Mouse (Mus musculus): ENCODE data around the gene Calhm3. TPM values are rescaled to one million over a fixed set of nuclear protein-coding genes. Genes with fewer than 3 reads are reported as not detected.
A peak's percentile ranks its signal among the peaks of the same experiment; 100 is the strongest.

The Calhm3 gene
- polyA plus RNA-seq, 1 experiment from 2014 or later = not detected

GRCm38 (mm10) chr19:47192158-47192557, 34.6 kb upstream of the Calhm3 start:
- no peak for TF ChIP-seq CTCF (IDR thresholded peaks at IDR 0.05; ENCODE audit: low read depth)
- 93% methylated on average over 5 of the region's 5 CpGs for WGBS

GRCm38 (mm10) chr19:47188515-47189128, 31.1 kb upstream of the Calhm3 start:
- Histone ChIP-seq H3K9me3 (ENCODE audit: low read depth, low read length) (no peaks in the 10 kb centered on the region), H3K36me3 (ENCODE audit: insufficient read depth) (no peaks in the 10 kb centered on the region), H3K4me2 (no peak overlapping the region), H3K4me1 (ENCODE audit: insufficient read depth) (no peaks in the 10 kb centered on the region), H3K27me3 (ENCODE audit: insufficient read depth, low read length) (no peaks in the 10 kb centered on the region), H3K27ac (ENCODE audit: low read depth) (no peak overlapping the region), H3K4me3 (ENCODE audit: low read depth, low read length) (no peak overlapping the region), H3K9ac (no peak overlapping the region)
- WGBS = 66% methylated on average over 11 of the region's 11 CpGs
- ATAC-seq (ENCODE audit: insufficient read depth) (no peak), DNase-seq (no peak)
- no peak for TF ChIP-seq CTCF (IDR thresholded peaks at IDR 0.05; ENCODE audit: low read depth)

More at GRCm38 (mm10) chr19:47192158-47192557, 34.6 kb upstream of the Calhm3 start:
- H3K27me3 ChIP-seq (ENCODE audit: insufficient read depth, low read length) = no peaks in the 10 kb centered on the region
- no peaks in the 10 kb centered on the region for H3K9me3 ChIP-seq (ENCODE audit: low read depth, low read length)
- H3K9ac ChIP-seq = no peak overlapping the region
- no peak overlapping the region for H3K4me2 ChIP-seq
- H3K27ac ChIP-seq (ENCODE audit: low read depth) = no peak overlapping the region
- H3K4me1 ChIP-seq (ENCODE audit: insufficient read depth) = no peaks in the 10 kb centered on the region
- no peaks in the 10 kb centered on the region for H3K36me3 ChIP-seq (ENCODE audit: insufficient read depth)
- H3K4me3 ChIP-seq (ENCODE audit: low read depth, low read length) = no peak overlapping the region
- no peak for DNase-seq
- ATAC-seq (ENCODE audit: insufficient read depth) = no peak

GRCm38 (mm10) chr19:47186514-47187275, 29.1 kb upstream of the Calhm3 start:
- no peak overlapping the region for H3K4me3 ChIP-seq (ENCODE audit: low read depth, low read length)
- no peak for TF ChIP-seq CTCF (IDR thresholded peaks at IDR 0.05; ENCODE audit: low read depth)
- no peaks in the 10 kb centered on the region for H3K4me1 ChIP-seq (ENCODE audit: insufficient read depth)
- H3K9ac ChIP-seq = no peak overlapping the region
- H3K27me3 ChIP-seq (ENCODE audit: insufficient read depth, low read length) = no peaks in the 10 kb centered on the region
- H3K27ac ChIP-seq (ENCODE audit: low read depth) = no peak overlapping the region
- 33% methylated on average over 15 of the region's 15 CpGs for WGBS
- H3K36me3 ChIP-seq (ENCODE audit: insufficient read depth) = no peaks in the 10 kb centered on the region
- no peak for ATAC-seq (ENCODE audit: insufficient read depth)
- H3K9me3 ChIP-seq (ENCODE audit: low read depth, low read length) = no peaks in the 10 kb centered on the region; the same call in 1 of the 2 replicates
- no peak for DNase-seq
- no peak overlapping the region for H3K4me2 ChIP-seq

GRCm38 (mm10) chr19:47184736-47185135, 27.2 kb upstream of the Calhm3 start:
- 45% methylated on average over 4 of the region's 4 CpGs for WGBS
- peak; percentile 44 for DNase-seq

GRCm38 (mm10) chr19:47184221-47184620, 26.7 kb upstream of the Calhm3 start:
- Histone ChIP-seq H3K4me2 (no peak overlapping the region), H3K9me3 (ENCODE audit: low read depth, low read length) (no peaks in the 10 kb centered on the region; the same call in 1 of the 2 replicates), H3K9ac (no peak overlapping the region), H3K4me1 (ENCODE audit: insufficient read depth) (no peaks in the 10 kb centered on the region), H3K4me3 (ENCODE audit: low read depth, low read length) (no peak overlapping the region), H3K27me3 (ENCODE audit: insufficient read depth, low read length) (peaks cover 19% of the 10 kb centered on the region), H3K36me3 (ENCODE audit: insufficient read depth) (no peaks in the 10 kb centered on the region), H3K27ac (ENCODE audit: low read depth) (no peak overlapping the region)
- 60% methylated on average over 8 of the region's 8 CpGs for WGBS
- no peak for DNase-seq
- no peak for TF ChIP-seq CTCF (IDR thresholded peaks at IDR 0.05; ENCODE audit: low read depth)
- no peak for ATAC-seq (ENCODE audit: insufficient read depth)

More at GRCm38 (mm10) chr19:47184736-47185135, 27.2 kb upstream of the Calhm3 start:
- no peaks in the 10 kb centered on the region; the same call in 1 of the 2 replicates for H3K9me3 ChIP-seq (ENCODE audit: low read depth, low read length)
- no peaks in the 10 kb centered on the region for H3K36me3 ChIP-seq (ENCODE audit: insufficient read depth)
- H3K4me1 ChIP-seq (ENCODE audit: insufficient read depth) = no peaks in the 10 kb centered on the region
- no peak overlapping the region for H3K4me3 ChIP-seq (ENCODE audit: low read depth, low read length)
- peaks cover 13% of the 10 kb centered on the region for H3K27me3 ChIP-seq (ENCODE audit: insufficient read depth, low read length)
- no peak overlapping the region for H3K27ac ChIP-seq (ENCODE audit: low read depth)
- no peak overlapping the region for H3K9ac ChIP-seq
- H3K4me2 ChIP-seq = no peak overlapping the region
- TF ChIP-seq CTCF (IDR thresholded peaks at IDR 0.05; ENCODE audit: low read depth) = no peak
- ATAC-seq (ENCODE audit: insufficient read depth) = no peak; the same call in 1 of the 2 replicates

- Histone ChIP-seq H3K4me1 (ENCODE audit: insufficient read depth) (peaks cover 4% of the 10 kb centered on the region; the same call in 1 of the 2 replicates), H3K4me2 (peak overlapping the region; percentile 100), H3K4me3 (ENCODE audit: low read depth, low read length) (peak overlapping the region; percentile 69), H3K27me3 (ENCODE audit: insufficient read depth, low read length) (peaks cover 33% of the 10 kb centered on the region), H3K9ac (peak overlapping the region; percentile 57; the same call in 1 of the 2 replicates), H3K27ac (ENCODE audit: low read depth) (no peak overlapping the region), H3K9me3 (ENCODE audit: low read depth, low read length) (no peaks in the 10 kb centered on the region; the same call in 1 of the 2 replicates), H3K36me3 (ENCODE audit: insufficient read depth) (no peaks in the 10 kb centered on the region)
- 17% methylated on average over 8 of the region's 8 CpGs for WGBS
- ATAC-seq (ENCODE audit: insufficient read depth) (no peak), DNase-seq (no peak)
- TF ChIP-seq CTCF (IDR thresholded peaks at IDR 0.05; ENCODE audit: low read depth) = no peak
Measured at GRCm38 (mm10) chr19:47180011-47180410, 22.4 kb upstream of the Calhm3 start.

GRCm38 (mm10) chr19:47179272-47179809, 21.8 kb upstream of the Calhm3 start:
- Histone ChIP-seq H3K27ac (ENCODE audit: low read depth) (peak overlapping the region; percentile 12; the same call in 1 of the 2 replicates), H3K9me3 (ENCODE audit: low read depth, low read length) (no peaks in the 10 kb centered on the region; the same call in 1 of the 2 replicates), H3K9ac (peak overlapping the region; percentile 57), H3K4me2 (peak overlapping the region; percentile 100), H3K36me3 (ENCODE audit: insufficient read depth) (no peaks in the 10 kb centered on the region), H3K4me3 (ENCODE audit: low read depth, low read length) (peak overlapping the region; percentile 69), H3K27me3 (ENCODE audit: insufficient read depth, low read length) (peaks cover 33% of the 10 kb centered on the region), H3K4me1 (ENCODE audit: insufficient read depth) (peaks cover 4% of the 10 kb centered on the region; the same call in 1 of the 2 replicates)
- DNase-seq (peak; percentile 30), ATAC-seq (ENCODE audit: insufficient read depth) (peak; percentile 9)
- WGBS = under 1% methylated on average over 42 of the region's 42 CpGs
- no peak for TF ChIP-seq CTCF (IDR thresholded peaks at IDR 0.05; ENCODE audit: low read depth)

Measured in lung, embryonic 14.5 days (tissue).